In the genomic region with DNA sequence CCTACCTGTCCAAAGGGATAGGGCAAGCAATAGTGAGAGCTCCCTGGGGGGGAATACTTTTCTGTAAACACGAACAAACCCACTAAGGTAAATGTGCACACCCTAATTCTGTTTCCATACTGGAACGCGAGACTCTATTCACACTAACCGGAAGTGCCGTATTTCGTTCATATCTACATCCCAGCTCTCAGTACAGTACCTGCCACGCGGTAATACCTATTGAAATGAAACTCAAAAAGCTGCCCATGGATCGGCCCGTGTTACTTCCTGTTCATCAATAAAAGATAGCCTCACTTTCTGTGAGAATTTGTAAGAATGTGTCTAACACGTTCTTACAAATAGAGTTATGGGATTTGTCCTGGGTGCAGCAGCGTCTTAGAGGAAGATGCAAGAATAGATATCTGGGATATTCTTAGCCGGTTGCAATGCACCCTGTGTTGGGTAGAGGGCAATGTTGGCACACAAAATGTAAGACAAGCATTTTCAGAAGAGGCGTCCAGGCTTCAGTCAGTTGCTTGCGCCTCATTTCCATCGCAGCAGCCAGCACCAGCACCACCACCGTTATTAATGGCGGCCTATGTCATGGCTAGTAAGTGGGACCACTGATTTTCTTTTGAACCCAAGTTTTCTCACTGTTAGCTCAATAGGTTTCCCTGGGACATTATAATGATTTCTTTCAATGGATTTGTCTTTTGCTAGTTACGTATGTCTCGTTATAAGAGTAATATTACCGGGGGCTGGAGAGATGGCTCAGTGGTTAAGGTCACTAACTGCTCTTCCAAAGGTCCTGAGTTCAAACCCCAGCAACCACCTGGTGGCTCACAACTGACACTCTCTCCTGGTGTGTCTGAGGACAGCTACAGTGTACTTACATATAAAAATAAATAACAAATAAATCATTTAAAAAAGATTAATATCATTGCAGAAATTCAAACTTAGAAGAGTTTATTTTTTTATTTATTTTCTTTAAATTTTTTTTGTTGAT, we compare ENCODE assay signal across 8 mouse cellular contexts. TPM values are rescaled to one million over a fixed set of nuclear protein-coding genes. Genes with fewer than 3 reads are reported as not detected.
DNase-seq lines count a peak whose midpoint lies in the region; ATAC-seq and TF ChIP-seq lines count a peak whose summit lies in the region.

No protein-coding gene starts in this region.

- no peak overlapping the region for H3K4me2 ChIP-seq in kidney, postnatal 0 days (ENCODE audit: low read length)
- no peak overlapping the region for H3K4me2 ChIP-seq in liver, embryonic 14.5 days (ENCODE audit: low read depth)
- no peak overlapping the region for H3K4me2 ChIP-seq in neural tube, embryonic 13.5 days

- H3K36me3 ChIP-seq in E14TG2a.4 (ENCODE audit: insufficient read depth, low read length), result no peaks in the 10 kb centered on the region
- H3K36me3 ChIP-seq in kidney, postnatal 0 days (ENCODE audit: insufficient read depth, low read length), result no peaks in the 10 kb centered on the region
- H3K36me3 ChIP-seq in liver, embryonic 14.5 days (replicated peaks; ENCODE audit: control insufficient read depth, insufficient read depth, low read depth), result no peaks in the 10 kb centered on the region
- no peaks in the 10 kb centered on the region for H3K36me3 ChIP-seq in neural tube, embryonic 13.5 days

- no peak overlapping the region for H3K4me3 ChIP-seq in E14TG2a.4 (replicated peaks; ENCODE audit: low read length)
- no peak overlapping the region for H3K4me3 ChIP-seq in cortical plate, adult 2 months (ENCODE audit: insufficient read depth, low read length)
- no peak overlapping the region for H3K4me3 ChIP-seq in kidney, postnatal 0 days (replicated peaks; ENCODE audit: low read depth, low read length)
- no peak overlapping the region for H3K4me3 ChIP-seq in liver, embryonic 14.5 days (ENCODE audit: insufficient read depth in 1 of 2, low read depth in 2 of 2, low read length in 2 of 2)
- H3K4me3 ChIP-seq in neural tube, embryonic 13.5 days, result no peak overlapping the region

- intact Hi-C loops in gastrocnemius, postnatal 14 days (cut with DNase I; ENCODE audit: low total_unique reads), result no loop called here

- no peak for TF ChIP-seq POLR2A in cortical plate, adult 2 months (IDR thresholded peaks at IDR 0.05; ENCODE audit: extremely low read depth, insufficient read depth, low read length)

- TF ChIP-seq EP300 in liver, embryonic 14.5 days (IDR thresholded peaks at IDR 0.05; ENCODE audit: low read depth), result no peak

- peak; percentile 29; the same call in 1 of the 2 replicates for ATAC-seq in kidney, postnatal 0 days (replicated peaks; ENCODE audit: low FRiP score, low read depth)
- ATAC-seq in liver, embryonic 14.5 days (ENCODE audit: insufficient read depth), result no peak
- ATAC-seq in neural tube, embryonic 13.5 days (ENCODE audit: low read depth), result peak; percentile 84
- ATAC-seq in erythroblast, adult 5-6 weeks (replicated peaks; ENCODE audit: low FRiP score, poor library complexity, severe bottlenecking), result no peak

- no peak overlapping the region for H3K27ac ChIP-seq in cortical plate, adult 2 months (ENCODE audit: insufficient read depth, low read length)
- no peak overlapping the region for H3K27ac ChIP-seq in kidney, postnatal 0 days
- H3K27ac ChIP-seq in liver, embryonic 14.5 days, result no peak overlapping the region
- no peak overlapping the region for H3K27ac ChIP-seq in neural tube, embryonic 13.5 days (replicated peaks)

- H3K27me3 ChIP-seq in E14TG2a.4 (ENCODE audit: insufficient read depth, low read length), result no peaks in the 10 kb centered on the region
- no peaks in the 10 kb centered on the region for H3K27me3 ChIP-seq in kidney, postnatal 0 days (ENCODE audit: insufficient read depth, low read length)
- H3K27me3 ChIP-seq in liver, embryonic 14.5 days (ENCODE audit: control insufficient read depth, insufficient read depth, low read length), result no peaks in the 10 kb centered on the region
- H3K27me3 ChIP-seq in neural tube, embryonic 13.5 days, result peaks cover 21% of the 10 kb centered on the region

- no peaks in the 10 kb centered on the region for H3K9me3 ChIP-seq in E14TG2a.4 (ENCODE audit: low read length)
- H3K9me3 ChIP-seq in kidney, postnatal 0 days (replicated peaks; ENCODE audit: low read length), result no peaks in the 10 kb centered on the region
- H3K9me3 ChIP-seq in liver, embryonic 14.5 days (ENCODE audit: control insufficient read depth, low read length), result no peaks in the 10 kb centered on the region
- no peaks in the 10 kb centered on the region for H3K9me3 ChIP-seq in neural tube, embryonic 13.5 days

- 51% methylated on average over 21 of the region's 21 CpGs for WGBS in kidney, postnatal 0 days
- 37% methylated on average over 21 of the region's 21 CpGs for WGBS in liver, embryonic 14.5 days (ENCODE audit: insufficient replicate concordance)
- 47% methylated on average over 21 of the region's 21 CpGs for WGBS in neural tube, embryonic 13.5 days

- H3K9ac ChIP-seq in kidney, postnatal 0 days (ENCODE audit: low read depth, low read length), result no peak overlapping the region
- no peak overlapping the region for H3K9ac ChIP-seq in liver, embryonic 14.5 days (replicated peaks)
- H3K9ac ChIP-seq in neural tube, embryonic 13.5 days, result no peak overlapping the region

- peak; percentile 54 for DNase-seq in WW6 (ENCODE audit: low read depth, low spot score)
- DNase-seq in gastrocnemius, postnatal 14 days, result peak; percentile 25
- peak; percentile 85 for DNase-seq in kidney, postnatal 0 days (ENCODE audit: low spot score)
- DNase-seq in liver, embryonic 14.5 days (ENCODE audit: low read depth in 3 of 3, low spot score in 3 of 3), result peak in 1 of 3 experiments; percentile 10

- H3K4me1 ChIP-seq in E14TG2a.4 (replicated peaks; ENCODE audit: low read depth, low read length), result no peaks in the 10 kb centered on the region
- no peaks in the 10 kb centered on the region for H3K4me1 ChIP-seq in cortical plate, adult 2 months (ENCODE audit: control insufficient read depth, insufficient read depth, low read length)
- no peaks in the 10 kb centered on the region for H3K4me1 ChIP-seq in kidney, postnatal 0 days (replicated peaks; ENCODE audit: insufficient read depth, low read length)
- H3K4me1 ChIP-seq in liver, embryonic 14.5 days (replicated peaks; ENCODE audit: control insufficient read depth in 2 of 2, insufficient read depth in 2 of 2, low read length in 1 of 2), result no peaks in the 10 kb centered on the region
- H3K4me1 ChIP-seq in neural tube, embryonic 13.5 days (replicated peaks), result no peaks in the 10 kb centered on the region

- TF ChIP-seq CTCF in E14TG2a.4 (conservative IDR thresholded peaks at IDR 0.05; ENCODE audit: low read length), result peak; percentile 96
- peak; percentile 84 for TF ChIP-seq CTCF in cortical plate, adult 2 months (IDR thresholded peaks at IDR 0.05; ENCODE audit: extremely low read depth, insufficient read depth, low read length)
- TF ChIP-seq CTCF in kidney, postnatal 0 days (IDR thresholded peaks at IDR 0.05; ENCODE audit: low read depth), result peak; percentile 80
- peak; percentile 63 for TF ChIP-seq CTCF in liver, embryonic 14.5 days (IDR thresholded peaks at IDR 0.05; ENCODE audit: low read depth)

RNA-seq across cellular contexts. Expression of a gene that starts 17.1 kb away (rescaled TPM):
- 15.1 and 16.1 TPM in 2 replicates for polyA plus RNA-seq in cortical plate, adult 2 months (2012; rRNA removed)
- 1 to 10 TPM; 2.8 TPM for total RNA-seq in gastrocnemius, postnatal 14 days (2021)
- 3.2 and 3.3 TPM in 2 replicates for polyA plus RNA-seq in kidney, postnatal 0 days (2015; fragmentation: Nextera tagmentation; extraction: Ambion mirVana)
- polyA plus RNA-seq in liver, embryonic 14.5 days (2012; rRNA removed), result 0.59 and 0.86 TPM in 2 replicates
- 0.49 and 0.77 TPM in 2 replicates for polyA plus RNA-seq in liver, embryonic 14.5 days (2014; fragmentation: Nextera tagmentation; extraction: Ambion mirVana)
- polyA plus RNA-seq in neural tube, embryonic 13.5 days (2015; fragmentation: Nextera tagmentation; extraction: Ambion mirVana), result 18.6 and 24.5 TPM in 2 replicates
- 3.7 and 5.0 TPM in 2 replicates for total RNA-seq in erythroblast, adult 5-6 weeks (2015; ENCODE audit: low replicate concordance)
- total RNA-seq in erythroblast, adult 5-6 weeks (2017; ENCODE audit: low replicate concordance), result 3.6 and 5.6 TPM in 2 replicates

Comparison
In these comparisons a context has a peak if more than half of its experiments do, and no peak if none do; other contexts are left out.
1. ATAC-seq: peak in kidney, postnatal 0 days (single experiment) and neural tube, embryonic 13.5 days (single experiment); none in liver, embryonic 14.5 days (single experiment) and erythroblast, adult 5-6 weeks (single experiment).
2. Peak in every context shown above with its lines, with median percentiles within 50 percentile points of each other: CTCF ChIP-seq.